Mouse (Mus musculus) limb, embryonic 14.5 days (tissue): ENCODE data around the gene Thy1. TPM values are rescaled to one million over a fixed set of nuclear protein-coding genes. Genes with fewer than 3 reads are reported as not detected.

Experiments
- ATAC-seq: fragments of 200-750 bp; cut with Nextera tagmentation; 2 replicates; pipeline ENCODE4 v1.8.0; 2017; ENCODE audit warnings: low read depth, moderate number of reproducible peaks, moderate TSS enrichment; ENCODE audit not compliant: low FRiP score
- DNase-seq: peaks from one replicate; pipeline ENCODE4 v3.0.0-alpha.2; 2015; ENCODE audit warnings: low spot score
- H3K27ac ChIP-seq: fragments of 300-500 bp; sonication (generic); replicated peaks from 2 replicates; pipeline ENCODE4 v1.5.1; 2014; ENCODE audit warnings: low read depth, mild to moderate bottlenecking, low read length, moderate library complexity, mixed read lengths
- H3K27me3 ChIP-seq: fragments of 300-500 bp; sonication (generic); 2 replicates; pipeline ENCODE4 v1.6.1; 2014; ENCODE audit warnings: low read length, mixed read lengths; ENCODE audit not compliant: control insufficient read depth, insufficient read depth
- H3K36me3 ChIP-seq: fragments of 300-500 bp; sonication (generic); 2 replicates; pipeline ENCODE4 v1.6.1; 2014; ENCODE audit warnings: mild to moderate bottlenecking, low read length, moderate library complexity, mixed read lengths; ENCODE audit not compliant: control insufficient read depth, insufficient read depth
- H3K4me1 ChIP-seq: fragments of 300-500 bp; sonication (generic); 2 replicates; pipeline ENCODE4 v1.6.1; 2014; ENCODE audit warnings: antibody characterized with exemption, low read length, mixed read lengths; ENCODE audit not compliant: control insufficient read depth, insufficient read depth
- H3K4me2 ChIP-seq: fragments of 300-500 bp; sonication (generic); replicated peaks from 2 replicates; pipeline ENCODE4 v1.6.1; 2014; ENCODE audit warnings: low read depth, mild to moderate bottlenecking, low read length, moderate library complexity; ENCODE audit not compliant: severe bottlenecking
- H3K4me3 ChIP-seq: fragments of 300-500 bp; sonication (generic); replicated peaks from 2 replicates; pipeline ENCODE4 v1.5.1; 2014; ENCODE audit warnings: low read length
- H3K9ac ChIP-seq: fragments of 300-500 bp; sonication (generic); 2 replicates; pipeline ENCODE4 v1.6.1; 2014; ENCODE audit warnings: mild to moderate bottlenecking, low read depth, low read length, moderate library complexity; ENCODE audit not compliant: severe bottlenecking
- H3K9me3 ChIP-seq: fragments of 300-500 bp; sonication (generic); 2 replicates; pipeline ENCODE4 v1.6.1; 2016; ENCODE audit warnings: low read length; ENCODE audit not compliant: control insufficient read depth
- POLR2A ChIP-seq: fragments of 200-500 bp; IDR thresholded peaks from 2 replicates; pipeline ENCODE4 v1.8.0; 2012; ENCODE audit warnings: inconsistent platforms, mild to moderate bottlenecking, moderate library complexity, borderline replicate concordance; ENCODE audit not compliant: insufficient read depth, insufficient read length; ENCODE audit errors: extremely low read depth
- WGBS: fragments of 180-500 bp; shearing (Covaris S2); extraction: QIAGEN DNeasy Blood & Tissue Kit; methylation state at CpG from one replicate; pipeline ENCODE4 v1.1.7; 2014; 5-methylcytosine and 5-hydroxymethylcytosine counted together
- polyA plus RNA-seq, 2 experiments: library from polyadenylated mRNA; depleted of rRNA in 1 of 2; stranded (reverse) in 1 of 2; unstranded in 1 of 2; fragments of >200 nt; fragmentation: Nextera tagmentation in 1 of 2; extraction: Ambion mirVana in 1 of 2; gene quantifications; 2 replicates each; pipeline versions ENCODE4 v1.2.1 to v1.2.3; 2012 to 2014

The Thy1 gene
- polyA plus RNA-seq, 2 experiments = 17.2 to 49.8 TPM

- 78% methylated on average over 3 of the region's 3 CpGs for WGBS
- H3K9me3 ChIP-seq = no peaks in the 10 kb centered on the region
- H3K27me3 ChIP-seq = no peaks in the 10 kb centered on the region
- DNase-seq = no peak
- no peak overlapping the region for H3K4me3 ChIP-seq
- H3K36me3 ChIP-seq = no peaks in the 10 kb centered on the region
- no peak overlapping the region for H3K27ac ChIP-seq
- H3K4me2 ChIP-seq = no peak overlapping the region
- no peak for ATAC-seq
- no peak overlapping the region for H3K9ac ChIP-seq
- no peaks in the 10 kb centered on the region for H3K4me1 ChIP-seq
- no peak for TF ChIP-seq POLR2A
Measured at GRCm38 (mm10) chr9:44024096-44024495, 19.1 kb upstream of the Thy1 start.

GRCm38 (mm10) chr9:44029580-44030236 is 13.5 kb upstream of the Thy1 start:
- WGBS = 46% methylated on average over 5 of the region's 5 CpGs

GRCm38 (mm10) chr9:44030646-44031045 is 12.5 kb upstream of the Thy1 start:
- ATAC-seq (no peak), DNase-seq (no peak)
- Histone ChIP-seq H3K27ac (no peak overlapping the region), H3K36me3 (no peaks in the 10 kb centered on the region), H3K4me3 (no peak overlapping the region), H3K9me3 (no peaks in the 10 kb centered on the region), H3K4me2 (no peak overlapping the region), H3K27me3 (no peaks in the 10 kb centered on the region), H3K4me1 (no peaks in the 10 kb centered on the region), H3K9ac (no peak overlapping the region)
- TF ChIP-seq POLR2A = no peak
- 94% methylated on average over 4 of the region's 4 CpGs for WGBS

More at GRCm38 (mm10) chr9:44029580-44030236, 13.5 kb upstream of the Thy1 start:
- H3K4me1 ChIP-seq = no peaks in the 10 kb centered on the region
- DNase-seq = no peak
- H3K27me3 ChIP-seq = no peaks in the 10 kb centered on the region
- no peaks in the 10 kb centered on the region for H3K36me3 ChIP-seq
- no peak overlapping the region for H3K27ac ChIP-seq
- H3K9me3 ChIP-seq = no peaks in the 10 kb centered on the region
- no peak for ATAC-seq
- H3K4me3 ChIP-seq = no peak overlapping the region
- H3K4me2 ChIP-seq = no peak overlapping the region
- TF ChIP-seq POLR2A = no peak
- H3K9ac ChIP-seq = no peak overlapping the region

DNA sequence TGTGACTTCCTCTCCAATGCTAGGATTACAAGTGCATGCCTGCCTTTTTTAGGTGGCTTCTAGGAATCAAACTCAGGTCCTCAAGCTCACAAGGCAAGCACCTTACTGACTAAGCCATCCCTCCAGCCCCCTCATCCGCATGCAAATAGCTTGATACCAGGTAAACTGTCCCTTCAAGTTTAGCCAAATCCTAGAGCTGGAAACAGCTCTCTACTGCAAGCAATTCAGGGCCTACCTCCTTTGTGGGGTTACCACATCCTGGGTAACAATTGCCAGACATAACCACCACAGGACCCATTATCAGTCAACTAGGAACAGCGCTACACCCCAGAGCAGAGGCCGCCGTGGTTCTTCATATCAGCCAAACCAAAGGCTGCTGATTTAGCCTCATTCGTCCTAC is 12.1 kb upstream of the Thy1 start:
- Histone ChIP-seq H3K4me2 (no peak overlapping the region), H3K9me3 (no peaks in the 10 kb centered on the region), H3K27me3 (no peaks in the 10 kb centered on the region), H3K4me3 (no peak overlapping the region), H3K36me3 (no peaks in the 10 kb centered on the region), H3K4me1 (no peaks in the 10 kb centered on the region), H3K9ac (no peak overlapping the region), H3K27ac (no peak overlapping the region)
- DNase-seq (no peak), ATAC-seq (no peak)
- 85% methylated on average over 5 of the region's 5 CpGs for WGBS
- TF ChIP-seq POLR2A = no peak

GRCm38 (mm10) chr9:44031946-44032345 is 11.2 kb upstream of the Thy1 start:
- no peak for ATAC-seq
- H3K4me3 ChIP-seq = no peak overlapping the region
- no peaks in the 10 kb centered on the region for H3K9me3 ChIP-seq
- no peak overlapping the region for H3K27ac ChIP-seq
- no peaks in the 10 kb centered on the region for H3K27me3 ChIP-seq
- H3K36me3 ChIP-seq = no peaks in the 10 kb centered on the region
- H3K4me1 ChIP-seq = no peaks in the 10 kb centered on the region
- WGBS = 80% methylated on average over 4 of the region's 4 CpGs
- DNase-seq = no peak
- no peak overlapping the region for H3K4me2 ChIP-seq
- no peak overlapping the region for H3K9ac ChIP-seq
- no peak for TF ChIP-seq POLR2A
